Mouse (Mus musculus): ENCODE measurements at regions not wholly inside any gene's neighbourhood (a gene's known extent, or its start where the extent isn't known, plus 50 kb on each side); places are given as distances from the start of the nearest gene placed in this dataset.
A peak's percentile ranks its signal among the peaks of the same experiment; 100 is the strongest.

- Histone ChIP-seq H3K27ac (no peak overlapping the region), H3K36me3 (ENCODE audit: inconsistent target) (no peaks in the 10 kb centered on the region), H3K4me3 (ENCODE audit: inconsistent target) (no peak overlapping the region), H3K79me2 (ENCODE audit: inconsistent target) (no peaks in the 10 kb centered on the region)
- WGBS (ENCODE audit: missing documents) = 92% methylated on average over 13 of the region's 13 CpGs
These were observed 344.5 kb downstream of the Tmem38b start for GRCm38 (mm10) chr4:54170202-54170931.

GRCm38 (mm10) chr4:54184213-54184612 lies 358.4 kb downstream of the Tmem38b start:
- H3K27ac ChIP-seq = no peak overlapping the region
- no peak overlapping the region for H3K4me3 ChIP-seq (ENCODE audit: inconsistent target)
- H3K79me2 ChIP-seq (ENCODE audit: inconsistent target) = no peaks in the 10 kb centered on the region
- H3K36me3 ChIP-seq (ENCODE audit: inconsistent target) = no peaks in the 10 kb centered on the region
- 92% methylated on average over 1 of the region's 1 CpGs for WGBS (ENCODE audit: missing documents)

DNA sequence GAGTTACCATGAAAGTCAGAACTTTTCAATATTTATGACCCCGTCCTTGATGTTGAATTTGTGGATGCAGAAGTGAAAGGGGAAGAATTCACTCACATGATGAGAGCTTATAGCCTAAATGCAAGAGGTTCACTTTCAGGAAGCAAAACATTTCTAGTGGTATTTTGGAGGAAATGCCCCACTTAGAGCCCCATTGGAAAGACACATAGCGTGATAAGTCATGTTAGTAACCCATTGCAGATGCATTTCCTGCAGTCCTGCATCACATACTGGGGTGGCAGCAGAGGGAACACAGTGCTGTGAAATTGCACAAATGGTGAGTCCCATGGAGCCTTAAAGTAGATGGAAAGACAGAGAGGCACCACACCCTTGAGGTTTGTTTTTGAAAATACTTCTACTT lies 369.9 kb downstream of the Tmem38b start:
- H3K27ac ChIP-seq = peak overlapping the region; percentile 34
- no peak overlapping the region for H3K4me3 ChIP-seq (ENCODE audit: inconsistent target)
- H3K79me2 ChIP-seq (ENCODE audit: inconsistent target) = no peaks in the 10 kb centered on the region
- 4% methylated on average over 2 of the region's 2 CpGs for WGBS (ENCODE audit: missing documents)
- H3K36me3 ChIP-seq (ENCODE audit: inconsistent target) = no peaks in the 10 kb centered on the region

DNA sequence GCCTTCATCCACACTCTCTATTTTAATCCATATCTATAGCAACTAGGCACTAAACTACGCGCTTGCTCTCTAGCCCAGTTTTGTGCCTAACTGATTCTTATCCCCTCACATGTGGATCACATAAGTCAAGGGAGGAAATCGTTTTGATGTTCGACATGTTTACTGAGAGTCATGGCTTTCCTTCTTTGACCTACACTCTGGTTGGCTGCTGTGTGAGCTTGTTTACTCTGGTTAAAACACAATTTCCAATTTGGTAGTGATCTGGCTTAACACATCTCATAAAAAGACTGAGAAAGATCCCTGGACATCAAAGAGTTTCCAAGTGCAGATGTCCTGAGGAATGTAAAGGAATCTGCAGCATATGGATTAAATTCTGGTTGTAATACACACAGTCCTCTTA lies 376.6 kb downstream of the Tmem38b start:
- Histone ChIP-seq H3K4me3 (ENCODE audit: inconsistent target) (no peak overlapping the region), H3K27ac (no peak overlapping the region), H3K79me2 (ENCODE audit: inconsistent target) (no peaks in the 10 kb centered on the region), H3K36me3 (ENCODE audit: inconsistent target) (no peaks in the 10 kb centered on the region)
- WGBS (ENCODE audit: missing documents) = 81% methylated on average over 4 of the region's 4 CpGs

DNA sequence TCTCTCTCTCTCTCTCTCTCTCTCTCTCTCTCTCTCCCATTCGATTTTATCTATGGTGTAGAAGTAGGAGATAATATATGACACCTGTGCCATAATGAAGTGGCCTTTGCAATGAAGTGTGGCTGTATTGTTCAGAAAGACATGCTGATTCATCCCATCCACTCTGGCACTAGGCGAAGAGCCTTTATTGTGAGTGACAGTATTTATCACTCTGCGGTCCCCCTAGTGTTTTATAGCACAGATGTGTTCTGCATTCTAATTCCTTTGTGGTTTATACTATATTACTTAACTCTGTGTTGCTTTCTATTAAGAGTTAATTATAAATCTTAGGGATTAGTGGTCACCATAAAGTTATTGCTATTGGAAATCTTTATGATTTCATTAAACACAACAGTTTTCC lies 398.7 kb downstream of the Tmem38b start:
- Histone ChIP-seq H3K79me2 (ENCODE audit: inconsistent target) (no peaks in the 10 kb centered on the region), H3K27ac (no peak overlapping the region), H3K36me3 (ENCODE audit: inconsistent target) (no peaks in the 10 kb centered on the region), H3K4me3 (ENCODE audit: inconsistent target) (no peak overlapping the region)
- WGBS (ENCODE audit: missing documents) = 80% methylated on average over 2 of the region's 3 CpGs

Data from macrophage (primary cell).